Mouse (Mus musculus): Measurements from ENCODE around the gene Arhgap15.

Arhgap15 gene

DNA sequence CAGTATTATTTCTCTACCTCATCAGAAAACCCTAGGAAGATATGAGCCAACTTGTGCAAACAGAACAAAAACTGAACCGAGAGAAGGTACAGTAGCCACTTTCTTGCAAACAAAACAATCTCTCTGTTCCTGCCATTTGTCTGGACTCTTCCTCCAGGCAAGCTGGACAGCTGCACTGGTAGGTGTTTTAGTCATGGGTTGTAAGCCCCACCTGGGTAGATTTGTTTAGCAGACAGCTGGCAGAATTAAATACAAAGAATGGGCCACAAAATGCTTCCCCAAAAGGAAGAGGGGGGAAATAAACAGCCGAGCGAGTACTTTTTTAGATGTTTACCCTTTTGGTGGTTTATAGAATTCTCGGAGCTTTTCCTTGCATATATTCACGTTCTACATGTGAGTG lies 688.0 kb downstream of the Arhgap15 start:
- ChIA-PET POLR2A (no interaction called here), CTCF (interaction anchor here in 1 of 4 experiments (0.5 kb wide), 1 partner anchor 12 kb away, joined by 5 read pairs; no protein-coding TSS in a partner anchor)

DNA sequence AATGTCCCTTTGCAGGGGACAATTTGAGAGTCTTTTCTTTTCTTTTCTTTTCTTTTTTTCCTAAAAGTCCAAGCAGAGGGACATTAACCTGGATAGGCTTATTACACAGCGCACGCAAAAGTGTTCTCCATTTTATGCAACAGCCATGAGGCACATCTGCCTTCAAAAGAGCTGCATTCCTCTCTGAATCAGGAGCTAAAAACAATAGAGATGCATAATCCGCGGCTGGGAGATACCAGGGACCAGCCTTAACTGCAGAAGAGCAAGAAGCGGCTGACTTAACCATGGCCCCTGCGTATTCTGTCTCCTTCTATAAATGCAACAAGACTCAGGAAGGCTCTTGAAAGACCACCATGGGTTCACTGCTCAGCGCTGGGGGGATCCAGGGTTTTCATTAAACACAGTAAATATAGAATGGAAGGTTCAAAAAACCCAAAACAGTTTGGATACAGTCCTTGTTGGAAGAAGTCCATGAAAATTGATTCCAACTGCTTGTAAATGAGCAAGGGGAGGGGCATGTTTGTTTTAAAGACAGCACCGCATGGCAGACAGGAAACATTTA lies 689.0 kb downstream of the Arhgap15 start:
- ChIA-PET POLR2A (no interaction called here), CTCF (no interaction called here)

DNA sequence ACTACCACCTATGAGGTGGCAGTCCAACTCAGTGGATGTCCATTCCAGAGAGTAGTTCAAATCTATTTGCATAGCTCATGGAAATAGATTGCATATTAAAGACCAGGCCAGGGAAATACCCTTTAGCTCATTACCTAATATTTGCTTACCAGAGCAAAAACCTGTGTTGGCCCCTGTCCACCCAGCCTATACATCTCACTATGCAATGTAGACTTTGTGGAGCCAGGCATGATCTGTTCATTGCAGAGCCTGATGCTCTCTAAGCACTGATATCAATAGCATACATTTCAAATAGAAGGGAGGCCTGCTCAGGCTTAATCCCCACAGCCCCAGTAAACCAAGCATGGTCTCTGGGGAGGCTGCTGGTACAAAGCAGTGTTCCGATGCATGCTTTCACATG lies 689.4 kb downstream of the Arhgap15 start:
- POLR2A ChIA-PET: no interaction called here
- CTCF ChIA-PET: no interaction called here

DNA sequence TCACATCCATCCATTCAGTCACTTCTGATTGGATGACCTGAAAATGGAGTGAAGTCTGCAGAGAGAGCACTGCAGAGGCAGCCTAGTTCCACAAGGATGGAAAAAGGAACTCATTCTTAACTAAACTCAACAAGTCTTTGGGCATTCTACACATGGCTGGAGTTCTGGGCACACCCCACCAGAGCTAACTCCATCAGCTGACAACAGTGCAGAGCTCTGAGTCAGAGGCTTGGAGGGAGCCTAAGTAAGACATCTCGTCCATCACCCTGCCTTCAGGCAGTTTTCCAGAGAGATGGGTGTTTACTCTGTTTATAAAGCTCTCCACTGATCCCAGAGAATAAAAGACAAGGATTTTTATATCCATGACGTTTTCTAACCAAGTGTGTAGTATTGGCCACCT lies 696.3 kb downstream of the Arhgap15 start:
- CTCF ChIA-PET: no interaction called here

More for the DNA sequence above, 696.3 kb downstream of the Arhgap15 start:
- POLR2A ChIA-PET: no interaction called here

Data from embryonic stem cell, embryonic (primary cell).